Mouse (Mus musculus): ENCODE data around the gene Ace2.

DNA sequence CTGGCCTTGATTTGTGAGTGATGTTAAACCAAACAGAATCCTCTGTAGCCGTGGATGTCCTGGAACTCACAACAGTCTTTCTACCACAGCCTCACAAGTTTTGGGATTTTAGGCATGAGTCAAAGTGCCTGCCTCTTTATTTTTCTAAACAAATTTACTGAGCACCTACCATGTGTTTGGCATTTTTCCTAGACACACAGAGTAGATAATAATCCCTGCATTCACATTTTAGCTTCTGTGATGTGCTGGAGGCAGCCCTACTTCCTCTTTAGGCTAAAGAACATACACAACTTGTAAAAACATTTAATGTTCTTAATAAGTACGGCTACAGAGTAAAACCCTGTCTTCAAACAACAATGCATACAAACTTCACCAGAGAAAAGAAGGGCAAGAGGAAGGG lies 31.9 kb downstream of the Ace2 start:
- no peak for TF ChIP-seq ZNF384 (IDR thresholded peaks at IDR 0.05; ENCODE audit: low read depth, low read length)
- TF ChIP-seq MAFK (IDR thresholded peaks at IDR 0.05; ENCODE audit: insufficient read depth, low read depth, low read length): no peak
- TF ChIP-seq CHD2 (IDR thresholded peaks at IDR 0.05; ENCODE audit: low read depth, low read length): no peak
